Comparison of ENCODE assay signal across 8 mouse cellular contexts in genomic region chr11:117954094-117954493, GRCm38 (mm10). TPM values are rescaled to one million over a fixed set of nuclear protein-coding genes. Genes with fewer than 3 reads are reported as not detected.
DNase-seq lines count a peak whose midpoint lies in the region; ATAC-seq lines count a peak whose summit lies in the region.
"Had no signal": no experiment of that assay in that cellular context is flagged by ENCODE, and none has a peak within 500 bp of the region (broad histone marks: within the 10 kb centered on the region; RNA-seq: fewer than 3 reads in every experiment).

No protein-coding gene starts in this region.

- WGBS in kidney, embryonic 14.5 days: 58% methylated on average over 2 of the region's 2 CpGs

- peak overlapping the region; percentile 48; the same call in 1 of the 2 replicates for H3K27ac ChIP-seq in kidney, embryonic 14.5 days (ENCODE audit: low read depth, low read length)

- no peak overlapping the region for H3K4me2 ChIP-seq in kidney, embryonic 14.5 days (replicated peaks; ENCODE audit: low read depth, low read length)

- H3K36me3 ChIP-seq in kidney, embryonic 14.5 days (ENCODE audit: control insufficient read depth, insufficient read depth, low read length): no peaks in the 10 kb centered on the region

- no peaks in the 10 kb centered on the region for H3K9me3 ChIP-seq in kidney, embryonic 14.5 days (ENCODE audit: control insufficient read depth, low read length)

- no peaks in the 10 kb centered on the region for H3K27me3 ChIP-seq in kidney, embryonic 14.5 days (ENCODE audit: control insufficient read depth, insufficient read depth, low read length)

- H3K4me3 ChIP-seq in kidney, embryonic 14.5 days (ENCODE audit: low read length): no peak overlapping the region

- H3K4me1 ChIP-seq in kidney, embryonic 14.5 days (ENCODE audit: control insufficient read depth, insufficient read depth, low read length): peaks cover 38% of the 10 kb centered on the region

- ATAC-seq in kidney, embryonic 14.5 days (ENCODE audit: low FRiP score, low TSS enrichment): no peak
- ATAC-seq in monocyte, adult 5-6 weeks (replicated peaks; ENCODE audit: insufficient number of reproducible peaks, low FRiP score, low TSS enrichment, poor library complexity, severe bottlenecking): peak; percentile 58

- no peak for DNase-seq in kidney, adult 8-10 months
- peak; percentile 61 for DNase-seq in CD4-positive, CD25-positive, alpha-beta regulatory T cell, adult 2 months (ENCODE audit: low read depth, low spot score)
- peak; percentile 63 for DNase-seq in brain, adult 2 months (ENCODE audit: low read depth, low spot score)
- DNase-seq in urinary bladder, postnatal 10 days (ENCODE audit: low spot score): no peak
- no peak for DNase-seq in spleen, adult 12 weeks (ENCODE audit: low spot score)
- DNase-seq: right cerebral cortex, adult 18-20 months had no signal

- H3K9ac ChIP-seq in kidney, embryonic 14.5 days (ENCODE audit: low read depth, low read length): no peak overlapping the region

RNA-seq across cellular contexts. Expression of gene Socs3, which starts 15.8 kb away (rescaled TPM):
- 6.7 and 9.6 TPM in 2 replicates for polyA plus RNA-seq in kidney, embryonic 14.5 days (2014; fragmentation: Nextera tagmentation; extraction: Ambion mirVana)
- total RNA-seq in monocyte, adult 5-6 weeks (2017): 67.9 to 84.4 TPM (median 70.9 TPM) in 3 replicates

RNA-seq across cellular contexts. Expression of gene Pgs1, which starts 32.0 kb away (rescaled TPM):
- 30.0 and 37.5 TPM in 2 replicates for polyA plus RNA-seq in kidney, embryonic 14.5 days (2014; fragmentation: Nextera tagmentation; extraction: Ambion mirVana)
- total RNA-seq in monocyte, adult 5-6 weeks (2017): 20.4 to 31.7 TPM (median 30.1 TPM) in 3 replicates

Comparison
In these comparisons a context has a peak if more than half of its experiments do, and no peak if none do; other contexts are left out.
1. DNase-seq: peak in CD4-positive, CD25-positive, alpha-beta regulatory T cell, adult 2 months (single experiment) and brain, adult 2 months (single experiment); none in kidney, adult 8-10 months (0 of 2), urinary bladder, postnatal 10 days (single experiment) and spleen, adult 12 weeks (single experiment).